Mouse (Mus musculus): ENCODE data around the gene Ubald1. TPM values are rescaled to one million over a fixed set of nuclear protein-coding genes. Genes with fewer than 3 reads are reported as not detected.

The Ubald1 gene
- total RNA-seq, 2 experiments from 2014 or later = 20.0 to 21.6 TPM

- DNase-seq = no peak
- intact Hi-C loops (cut with DNase I) = no loop called here
These were observed 22.3 kb upstream of the Ubald1 start for GRCm38 (mm10) chr16:4902390-4902789.

DNA sequence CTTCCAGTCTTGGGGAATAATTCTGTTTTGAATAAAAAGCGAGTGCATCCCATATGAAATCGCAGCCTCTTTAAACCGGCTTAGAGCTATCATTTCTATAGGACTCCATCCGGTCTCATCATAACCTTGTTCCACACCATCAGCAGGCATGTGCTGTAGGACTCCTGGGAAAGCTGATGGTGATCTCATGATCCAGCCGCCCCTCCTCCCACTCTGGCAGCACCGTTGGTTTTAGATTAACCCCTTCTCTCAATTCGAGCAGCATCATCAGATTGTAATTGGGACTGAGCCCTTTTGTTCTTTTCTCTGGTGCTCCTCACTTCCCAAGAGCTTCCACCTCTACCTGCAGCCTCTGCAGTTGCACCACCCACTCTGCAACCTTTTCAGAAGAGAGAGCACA lies 21.1 kb upstream of the Ubald1 start:
- intact Hi-C loops (cut with DNase I) = no loop called here
- no peak for DNase-seq

- intact Hi-C loops (cut with DNase I) = no loop called here
- no peak for DNase-seq
These were observed 19.6 kb upstream of the Ubald1 start for GRCm38 (mm10) chr16:4899711-4900110.

- intact Hi-C loops (cut with DNase I) = no loop called here
These were observed 18.8 kb upstream of the Ubald1 start for GRCm38 (mm10) chr16:4898881-4899280.

DNA sequence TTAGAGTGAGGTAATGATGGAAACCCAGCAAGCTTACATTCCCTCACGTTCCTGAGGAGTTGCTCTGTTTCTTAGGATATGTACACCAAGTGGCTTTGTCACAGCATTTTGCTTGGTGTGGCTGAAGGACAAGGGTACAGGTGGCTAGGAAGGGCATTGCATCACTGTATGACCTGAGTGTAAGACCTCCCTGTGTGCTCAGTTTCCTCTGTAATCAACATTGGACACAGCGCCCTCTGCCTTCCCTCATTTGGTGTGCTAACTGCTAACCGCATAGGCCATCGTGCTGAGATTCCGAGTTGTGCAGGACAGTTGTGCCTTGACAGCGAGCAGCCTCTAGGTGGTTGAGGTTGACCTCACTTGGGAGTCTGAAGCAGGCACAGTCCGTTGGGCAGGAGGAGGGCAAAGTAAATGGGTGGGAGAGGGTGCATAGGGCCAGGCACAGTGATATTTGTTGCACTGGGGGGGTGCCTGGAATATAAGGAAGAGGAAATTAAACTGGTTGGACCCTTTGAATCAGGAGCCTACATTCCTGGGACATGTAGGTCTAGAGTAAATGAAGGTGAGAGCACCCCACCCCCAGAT lies 17.1 kb upstream of the Ubald1 start:
- intact Hi-C loops (cut with DNase I) = no loop called here
- DNase-seq = no peak

More at GRCm38 (mm10) chr16:4898881-4899280, 18.8 kb upstream of the Ubald1 start:
- DNase-seq = no peak

- peak; percentile 56 to 71 for DNase-seq
- intact Hi-C loops (cut with DNase I) = no loop called here
These were observed 16.3 kb upstream of the Ubald1 start for GRCm38 (mm10) chr16:4896249-4897027.

DNA sequence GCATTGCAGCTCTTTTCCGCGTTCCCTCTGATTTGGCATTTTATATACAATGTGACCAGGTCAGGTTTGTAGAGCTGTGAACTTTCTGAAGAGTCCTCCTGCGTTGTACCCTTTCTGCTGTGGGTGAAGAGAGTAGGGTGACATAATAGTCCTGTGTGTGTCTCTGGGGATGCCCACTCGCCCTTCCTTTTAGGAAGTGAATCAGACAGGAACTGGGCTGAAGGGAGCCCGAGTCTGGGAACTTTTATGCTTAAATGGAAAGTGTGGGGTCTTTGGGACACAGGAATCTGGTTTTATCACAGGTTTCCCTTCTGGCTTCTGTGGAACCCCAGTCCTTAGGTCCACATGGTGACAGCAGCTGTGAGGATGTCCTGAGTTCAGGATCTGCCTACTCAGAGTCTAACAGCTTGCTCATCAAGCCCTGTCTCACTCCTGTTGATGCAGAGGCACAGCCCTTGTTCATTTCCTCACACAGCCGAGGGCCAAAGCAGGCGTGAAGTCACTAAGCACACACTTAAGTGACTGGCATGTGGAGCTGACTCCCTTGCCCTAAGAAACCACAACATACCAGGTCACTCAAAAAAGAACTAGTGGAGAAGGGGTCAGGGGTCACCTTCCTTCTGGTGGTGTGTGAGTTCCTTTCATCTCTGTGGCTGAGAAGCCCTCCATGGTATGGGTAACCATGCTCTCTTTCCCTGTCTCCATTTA lies 14.2 kb upstream of the Ubald1 start:
- intact Hi-C loops (cut with DNase I) = no loop called here
- no peak for DNase-seq

DNA sequence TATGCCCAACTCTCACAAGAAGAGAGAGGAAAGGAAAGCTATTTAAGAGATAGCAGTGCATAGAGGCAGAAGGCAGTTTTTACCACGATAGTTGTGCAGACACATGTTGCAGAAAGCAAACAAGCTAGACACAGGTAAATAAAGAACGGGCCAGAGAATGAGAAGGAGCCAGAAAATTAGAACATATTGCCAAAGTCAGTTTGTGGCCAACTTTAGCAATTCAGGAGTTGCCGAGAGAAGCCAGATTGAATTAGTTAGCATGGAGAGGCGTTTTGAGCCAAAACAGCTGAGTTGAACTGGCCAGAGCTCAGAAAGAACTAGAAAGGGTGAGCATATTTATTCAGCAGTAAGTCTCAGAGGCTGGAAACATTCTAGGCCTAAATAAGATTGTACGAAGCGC lies 12.1 kb upstream of the Ubald1 start:
- DNase-seq = no peak
- intact Hi-C loops (cut with DNase I) = no loop called here

DNA sequence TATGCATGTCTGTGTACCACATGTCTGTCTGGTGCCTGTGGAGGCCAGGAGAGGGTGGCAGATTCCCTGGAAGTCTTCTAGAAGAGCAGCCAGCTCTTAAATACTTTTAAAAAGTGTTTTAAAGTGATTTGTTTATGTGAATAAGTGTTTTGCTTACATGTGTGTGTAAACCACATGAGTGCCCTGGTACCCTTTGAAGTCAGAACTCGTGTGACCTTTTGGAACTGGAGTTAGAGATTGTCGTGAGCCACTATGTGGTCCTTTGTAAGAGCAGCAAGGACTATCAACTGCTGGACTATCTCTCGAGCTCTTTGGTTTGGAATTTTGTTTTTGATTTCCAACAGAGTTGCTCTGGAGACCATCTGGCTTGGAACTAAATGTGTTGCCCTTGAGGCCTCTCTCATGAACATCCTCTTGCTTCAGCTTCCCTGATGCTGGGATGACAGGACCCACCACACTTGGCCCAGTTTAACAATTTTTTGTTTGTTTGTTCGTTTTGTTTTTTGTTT lies 10.1 kb upstream of the Ubald1 start:
- intact Hi-C loops (cut with DNase I) = no loop called here
- no peak for DNase-seq

DNA sequence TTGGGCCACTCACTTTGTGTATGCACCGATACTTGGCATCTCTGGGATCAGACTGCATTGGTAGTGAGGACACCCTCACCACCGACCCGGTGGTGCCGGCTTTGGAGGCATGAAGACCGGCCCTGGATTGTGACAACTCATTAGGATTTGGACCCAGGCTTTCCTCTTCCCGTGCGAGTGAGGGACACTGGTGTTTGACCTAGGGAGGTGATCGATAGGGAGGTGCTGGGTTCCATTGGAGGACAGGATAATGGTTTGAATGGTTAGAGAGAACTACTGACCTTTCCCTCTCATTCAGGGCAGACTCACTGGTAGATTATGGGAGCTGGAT lies 6.5 kb upstream of the Ubald1 start:
- intact Hi-C loops (cut with DNase I) = loop anchor here (5.0 kb wide), 1 partner anchor 161 kb away; the partner anchor contains the start of gene Glyr1
- DNase-seq = no peak

GRCm38 (mm10) chr16:4885760-4886689 lies 5.9 kb upstream of the Ubald1 start, which contains the start of gene Mgrn1:
Gene Mgrn1, plus strand, starts transcription at chr16:4886249.
- peak; percentile 85 to 86 for DNase-seq
- intact Hi-C loops (cut with DNase I) = loop anchor here (5.0 kb wide), 1 partner anchor 161 kb away; the partner anchor contains the start of gene Glyr1

- intact Hi-C loops (cut with DNase I) = loop anchor here (5.0 kb wide), 1 partner anchor 162 kb away; the partner anchor contains the start of gene Glyr1
- DNase-seq = no peak
These were observed 4.8 kb upstream of the Ubald1 start for GRCm38 (mm10) chr16:4884930-4885329.

- intact Hi-C loops (cut with DNase I) = no loop called here
- DNase-seq = no peak
These were observed 1.6 kb upstream of the Ubald1 start for GRCm38 (mm10) chr16:4881400-4882351.

DNA sequence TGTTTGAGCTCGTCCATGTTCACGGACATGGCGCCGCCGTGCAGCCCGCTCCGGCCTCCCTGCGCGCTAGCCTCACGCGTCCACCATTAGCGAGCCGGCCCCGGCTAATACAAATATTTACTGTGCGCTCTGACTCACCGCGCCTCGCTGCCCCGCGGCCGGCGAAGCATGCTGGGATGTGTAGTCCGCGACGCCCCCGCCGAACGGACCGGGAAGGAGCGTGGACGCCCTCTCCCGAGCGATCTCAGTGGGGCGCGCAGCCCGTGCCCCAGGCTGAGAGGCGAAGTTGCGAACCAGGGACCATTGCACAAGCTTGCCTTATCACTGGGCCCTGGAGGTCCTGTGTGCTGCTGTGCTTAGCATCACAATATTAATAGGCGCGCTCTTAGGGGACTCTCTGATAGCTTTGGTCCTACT lies 399 bp downstream of the Ubald1 start:
- peak; percentile 87 to 92 for DNase-seq
- intact Hi-C loops (cut with DNase I) = loop anchor here (2.0 kb wide), 1 partner anchor 33 kb away; no protein-coding TSS in a partner anchor

DNA sequence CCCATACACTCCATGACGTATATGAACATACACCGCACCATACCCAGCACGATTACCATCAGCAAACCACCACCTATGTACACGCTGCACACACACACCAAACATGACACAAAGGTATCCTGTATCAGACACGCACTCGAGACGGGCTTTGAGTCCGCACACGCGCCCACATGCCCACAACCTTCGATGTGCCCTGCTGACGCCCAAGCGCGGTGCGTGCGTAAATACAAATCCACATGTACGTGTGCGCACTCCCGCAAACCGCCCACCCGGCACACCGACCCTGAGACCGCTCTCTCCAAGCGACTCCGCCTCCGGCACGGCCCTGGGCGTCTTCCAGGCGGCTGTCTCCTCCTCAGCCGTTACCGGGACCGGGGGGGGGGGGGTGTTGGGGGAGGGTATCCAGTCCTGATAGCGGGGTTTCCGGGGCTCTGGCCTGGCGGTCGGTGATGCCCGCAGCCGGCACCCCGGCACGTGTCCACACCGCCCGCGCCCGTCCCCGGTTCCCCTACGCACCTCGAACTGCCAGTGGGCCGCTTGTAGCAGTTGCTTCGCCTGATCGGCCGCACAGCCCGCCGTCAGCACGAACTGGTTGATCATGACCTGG lies 911 bp downstream of the Ubald1 start:
- intact Hi-C loops (cut with DNase I) = loop anchor here (2.0 kb wide), 1 partner anchor 34 kb away; no protein-coding TSS in a partner anchor
- DNase-seq = no peak

DNA sequence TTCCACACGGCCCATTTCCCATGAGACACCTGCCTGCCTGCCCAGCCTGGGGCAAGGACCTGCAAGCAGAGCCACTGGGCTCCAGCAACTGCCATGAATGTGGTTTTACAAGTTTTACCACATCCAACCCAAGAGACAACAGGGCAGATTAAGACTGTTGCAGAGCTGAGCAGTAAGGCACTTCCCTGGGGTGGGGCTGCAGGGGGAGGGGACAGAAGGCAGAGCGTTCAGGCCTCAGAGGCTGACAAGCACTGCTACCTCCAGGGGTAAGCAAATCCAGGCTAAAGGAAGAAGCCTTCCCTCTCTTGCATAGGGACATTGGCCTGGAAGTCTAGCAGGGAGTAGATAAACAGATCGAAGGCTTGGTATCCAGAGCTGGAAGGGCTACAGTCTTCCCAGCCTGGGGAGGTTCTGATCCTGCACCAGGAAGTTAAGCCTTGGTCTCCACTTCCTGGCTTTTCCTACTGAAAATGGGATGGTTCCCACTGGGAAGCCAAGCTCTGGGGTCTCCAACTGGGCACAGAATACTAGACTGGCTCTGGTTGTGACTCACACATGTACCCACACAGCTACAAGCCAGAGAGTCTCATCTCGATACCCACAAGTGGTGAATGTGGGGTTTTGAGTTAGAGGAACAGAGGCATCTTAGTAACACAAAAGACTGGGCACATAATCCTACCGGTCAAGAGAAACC lies 1.8 kb downstream of the Ubald1 start:
- intact Hi-C loops (cut with DNase I) = loop anchor here (2.0 kb wide), 1 partner anchor 34 kb away; no protein-coding TSS in a partner anchor
- DNase-seq = peak in 1 of 2 experiments; percentile 44

DNA sequence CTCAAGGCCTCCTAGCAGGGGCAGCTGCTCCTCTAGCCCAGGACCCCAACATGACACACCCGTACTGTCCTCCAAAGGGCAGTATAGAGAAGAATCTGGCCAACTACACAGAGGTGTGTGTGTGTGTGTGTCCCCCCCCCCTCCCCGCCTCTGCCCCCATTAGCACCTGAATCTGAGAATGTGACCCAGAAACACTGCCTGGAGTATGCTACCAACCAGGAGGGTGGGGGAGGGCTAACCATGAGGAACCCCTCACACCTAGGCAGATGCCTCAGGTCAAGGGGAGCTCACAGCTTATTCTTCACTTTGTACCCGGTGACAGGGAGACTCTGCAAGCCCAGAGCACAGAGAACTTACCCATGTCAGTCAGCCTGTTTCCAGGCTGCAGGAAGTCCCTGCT lies 2.4 kb downstream of the Ubald1 start:
- no peak for DNase-seq
- intact Hi-C loops (cut with DNase I) = loop anchor here (2.0 kb wide), 1 partner anchor 35 kb away; no protein-coding TSS in a partner anchor

GRCm38 (mm10) chr16:4877195-4877594 lies 2.9 kb downstream of the Ubald1 start:
- intact Hi-C loops (cut with DNase I) = no loop called here
- no peak for DNase-seq
